In genomic region chr3:53483414-53484059, GRCm38 (mm10) we compare ENCODE assay signal across 32 mouse cellular contexts. TPM values are rescaled to one million over a fixed set of nuclear protein-coding genes. Genes with fewer than 3 reads are reported as not detected.
DNase-seq lines count a peak whose midpoint lies in the region; ATAC-seq and TF ChIP-seq lines count a peak whose summit lies in the region.
"Had no signal": no experiment of that assay in that cellular context is flagged by ENCODE, and none has a peak within 500 bp of the region (broad histone marks: within the 10 kb centered on the region; RNA-seq: fewer than 3 reads in every experiment).

No protein-coding gene starts in this region.

- DNase-seq in spleen, adult 2 months (ENCODE audit: low read depth in 1 of 2, low spot score in 2 of 2): no peak
- DNase-seq in spleen, postnatal 10 days (ENCODE audit: low spot score in 2 of 2): no peak
- no peak for DNase-seq in kidney, postnatal 10 days
- DNase-seq in layer of hippocampus, adult 18-20 months (ENCODE audit: low spot score in 2 of 2): no peak
- DNase-seq: adrenal gland, postnatal 36 days; cerebellum, adult 2 months; cerebellum, postnatal 14 days; gastrocnemius, postnatal 25 days; heart, adult 18-20 months; heart, postnatal 14 days; kidney, adult 18-20 months; kidney, postnatal 14 days; left cerebral cortex, postnatal 4 days; lung, adult 18-20 months; lung, postnatal 4 days; thymus, postnatal 14 days had no signal

- WGBS in spleen, adult 2 months: 52% methylated on average over 8 of the region's 8 CpGs
- WGBS in kidney, embryonic 16.5 days: 81% methylated on average over 8 of the region's 8 CpGs

- no peaks in the 10 kb centered on the region for H3K27me3 ChIP-seq in spleen, adult 2 months (ENCODE audit: control insufficient read depth, insufficient read depth, low read length)
- no peaks in the 10 kb centered on the region for H3K27me3 ChIP-seq in kidney, embryonic 16.5 days (ENCODE audit: insufficient read depth, low read length)
- H3K27me3 ChIP-seq: forebrain, embryonic 13.5 days; heart, embryonic 13.5 days; liver, embryonic 12.5 days; neural tube, embryonic 12.5 days had no signal

- no peak overlapping the region for H3K4me2 ChIP-seq in kidney, embryonic 16.5 days (replicated peaks; ENCODE audit: low read depth, low read length)
- H3K4me2 ChIP-seq: forebrain, embryonic 13.5 days; heart, embryonic 13.5 days; liver, embryonic 12.5 days; neural tube, embryonic 12.5 days had no signal

- peak; percentile 92 for ATAC-seq in megakaryocyte, adult 5-6 weeks (ENCODE audit: poor library complexity, severe bottlenecking)
- no peak for ATAC-seq in kidney, embryonic 16.5 days (ENCODE audit: low FRiP score, low TSS enrichment)
- ATAC-seq: forebrain, embryonic 13.5 days; hindbrain, embryonic 16.5 days; liver, embryonic 12.5 days; lung, postnatal 0 days had no signal

- peaks cover 4% of the 10 kb centered on the region; the same call in 1 of the 2 replicates for H3K4me1 ChIP-seq in spleen, adult 2 months (ENCODE audit: control insufficient read depth, insufficient read depth, insufficient read length)
- peaks cover 5% of the 10 kb centered on the region for H3K4me1 ChIP-seq in bone marrow macrophage, adult 2 months (ENCODE audit: control insufficient read depth, insufficient read depth, low read length)
- H3K4me1 ChIP-seq in kidney, embryonic 16.5 days (ENCODE audit: insufficient read depth, low read length): peaks cover 15% of the 10 kb centered on the region
- H3K4me1 ChIP-seq: forebrain, embryonic 13.5 days; midbrain, embryonic 10.5 days; neural tube, embryonic 12.5 days had no signal

- H3K9me3 ChIP-seq in kidney, embryonic 16.5 days (ENCODE audit: low read length): no peaks in the 10 kb centered on the region
- H3K9me3 ChIP-seq: forebrain, embryonic 13.5 days; heart, embryonic 13.5 days; liver, embryonic 12.5 days; midbrain, embryonic 10.5 days; neural tube, embryonic 12.5 days had no signal

- no peak for TF ChIP-seq CTCF in spleen, adult 2 months (IDR thresholded peaks at IDR 0.05; ENCODE audit: extremely low read depth, insufficient read depth, insufficient read length, insufficient replicate concordance)
- no peak for TF ChIP-seq CTCF in bone marrow macrophage, adult 2 months (IDR thresholded peaks at IDR 0.05; ENCODE audit: low read depth, low read length)

- peak overlapping the region; percentile 33; the same call in 1 of the 2 replicates for H3K27ac ChIP-seq in spleen, adult 2 months (ENCODE audit: insufficient read depth, low read length)
- peak overlapping the region; percentile 51 for H3K27ac ChIP-seq in bone marrow macrophage, adult 2 months (ENCODE audit: insufficient read depth, low read depth, low read length)
- H3K27ac ChIP-seq in kidney, embryonic 16.5 days (ENCODE audit: low read length): no peak overlapping the region
- H3K27ac ChIP-seq: forebrain, embryonic 13.5 days; heart, embryonic 13.5 days; liver, embryonic 12.5 days; midbrain, embryonic 10.5 days; neural tube, embryonic 12.5 days had no signal

- no peak overlapping the region for H3K9ac ChIP-seq in kidney, embryonic 16.5 days (replicated peaks; ENCODE audit: low read length)
- H3K9ac ChIP-seq: forebrain, embryonic 13.5 days; heart, embryonic 13.5 days; liver, embryonic 12.5 days; neural tube, embryonic 12.5 days had no signal

- peaks cover 11% of the 10 kb centered on the region for H3K36me3 ChIP-seq in spleen, adult 2 months (ENCODE audit: control insufficient read depth, insufficient read depth, low read length)
- peaks cover 31% of the 10 kb centered on the region for H3K36me3 ChIP-seq in kidney, embryonic 16.5 days (ENCODE audit: insufficient read depth, low read length)

- no peak for TF ChIP-seq POLR2A in spleen, adult 2 months (IDR thresholded peaks at IDR 0.05; ENCODE audit: low read depth, low read length)
- no peak for TF ChIP-seq POLR2A in bone marrow macrophage, adult 2 months (IDR thresholded peaks at IDR 0.05; ENCODE audit: borderline replicate concordance, low read depth, low read length)

- no peak overlapping the region for H3K4me3 ChIP-seq in spleen, adult 2 months (ENCODE audit: extremely low read depth, insufficient read depth, insufficient read length)
- no peak overlapping the region for H3K4me3 ChIP-seq in bone marrow macrophage, adult 2 months (ENCODE audit: insufficient read depth, low read length)
- H3K4me3 ChIP-seq in kidney, embryonic 16.5 days (ENCODE audit: low read length): no peak overlapping the region
- H3K4me3 ChIP-seq: forebrain, embryonic 13.5 days; heart, embryonic 13.5 days; liver, embryonic 12.5 days; midbrain, embryonic 10.5 days; myocyte; neural tube, embryonic 12.5 days had no signal

RNA-seq across cellular contexts. Expression of gene Stoml3, which starts 4.9 kb away (rescaled TPM):
- polyA plus RNA-seq in spleen, adult 2 months (2012; rRNA removed): not detected in 2 replicates
- not detected in 2 replicates for polyA plus RNA-seq in bone marrow macrophage, adult 2 months (2012; ENCODE audit: insufficient read depth, insufficient read length, missing spikeins)
- total RNA-seq in megakaryocyte, adult 5-6 weeks (2015): not detected in 2 replicates
- total RNA-seq in megakaryocyte, adult 5-6 weeks (2017): not detected in 2 replicates
- polyA plus RNA-seq in kidney, embryonic 16.5 days (2015; fragmentation: Nextera tagmentation; extraction: Ambion mirVana): 0.09 and 0.22 TPM in 2 replicates
- 1 to 10 TPM in 1 of 2 experiments, under 1 TPM in 1; 0.87 to 1.5 TPM for total RNA-seq in layer of hippocampus, adult 18-20 months (2021)
- total RNA-seq: adrenal gland, adult 18-20 months; adrenal gland, postnatal 36 days; gastrocnemius, adult 18-20 months; gastrocnemius, postnatal 25 days; heart, adult 18-20 months; heart, postnatal 14 days; left cerebral cortex, postnatal 4 days had no signal
- polyA plus RNA-seq: embryonic facial prominence, embryonic 11.5 days; forebrain, embryonic 13.5 days; heart, embryonic 13.5 days; hindbrain, embryonic 11.5 days; hindbrain, embryonic 16.5 days; intestine, embryonic 14.5 days; liver, embryonic 12.5 days; midbrain, embryonic 10.5 days; myocyte had no signal

RNA-seq across cellular contexts. Expression of gene Proser1, which starts 20.1 kb away (rescaled TPM):
- polyA plus RNA-seq in spleen, adult 2 months (2012; rRNA removed): 38.2 and 42.8 TPM in 2 replicates
- 20.9 and 21.5 TPM in 2 replicates for polyA plus RNA-seq in bone marrow macrophage, adult 2 months (2012; ENCODE audit: insufficient read depth, insufficient read length, missing spikeins)
- total RNA-seq in megakaryocyte, adult 5-6 weeks (2015): 20.8 and 23.8 TPM in 2 replicates
- total RNA-seq in megakaryocyte, adult 5-6 weeks (2017): 4.2 and 5.9 TPM in 2 replicates
- 19.6 and 25.0 TPM in 2 replicates for polyA plus RNA-seq in kidney, embryonic 16.5 days (2015; fragmentation: Nextera tagmentation; extraction: Ambion mirVana)
- 10 to 100 TPM; 21.1 to 21.6 TPM for total RNA-seq in layer of hippocampus, adult 18-20 months (2021)

RNA-seq across cellular contexts. Expression of gene Nhlrc3, which starts 20.4 kb away (rescaled TPM):
- polyA plus RNA-seq in spleen, adult 2 months (2012; rRNA removed): 7.0 and 7.1 TPM in 2 replicates
- polyA plus RNA-seq in bone marrow macrophage, adult 2 months (2012; ENCODE audit: insufficient read depth, insufficient read length, missing spikeins): 40.6 and 41.8 TPM in 2 replicates
- total RNA-seq in megakaryocyte, adult 5-6 weeks (2015): 8.5 and 8.7 TPM in 2 replicates
- 13.4 and 14.1 TPM in 2 replicates for total RNA-seq in megakaryocyte, adult 5-6 weeks (2017)
- polyA plus RNA-seq in kidney, embryonic 16.5 days (2015; fragmentation: Nextera tagmentation; extraction: Ambion mirVana): 11.5 and 11.9 TPM in 2 replicates
- 1 to 10 TPM; 8.3 to 8.6 TPM for total RNA-seq in layer of hippocampus, adult 18-20 months (2021)
